Mouse (Mus musculus): ENCODE data around the gene Hoxc5. TPM values are rescaled to one million over a fixed set of nuclear protein-coding genes. Genes with fewer than 3 reads are reported as not detected.

Hoxc5 gene
- total RNA-seq, 4 experiments from 2014 or later, result not detected

Small RNAs within 50 kb of the gene (microRNA-seq; reads per million reads assigned to microRNA genes)
- gene Mir196a-2, result 0 to 0.63 reads per million in 2 experiments
- 0.66 to 1.9 reads per million in 2 experiments for gene Mir615

Other genes with a start within 250 kb of the Hoxc5 start
- 10 to 100 TPM; 74.9 to 85.2 (median 82.2) TPM for gene Calcoco1, start 245.3 kb upstream of the Hoxc5 start, total RNA-seq (2022)
- not detected for gene Hoxc13, start 46.3 kb upstream of the Hoxc5 start, total RNA-seq (2022)
- not detected for gene Hoxc12, start 30.7 kb upstream of the Hoxc5 start, total RNA-seq (2022)
- gene Hoxc11, start 13.0 kb upstream of the Hoxc5 start, total RNA-seq (2022), result not detected
- gene Hoxc10, start 647 bp upstream of the Hoxc5 start, total RNA-seq (2022), result not detected
- gene Hoxc9, start 9.0 kb downstream of the Hoxc5 start, total RNA-seq (2022), result not detected
- gene Hoxc8, start 23.2 kb downstream of the Hoxc5 start, total RNA-seq (2022), result not detected
- not detected for gene Hoxc6, start 30.8 kb downstream of the Hoxc5 start, total RNA-seq (2022)
- not detected for gene Hoxc4, start 51.5 kb downstream of the Hoxc5 start, total RNA-seq (2022)
- gene Smug1, start 199.6 kb downstream of the Hoxc5 start, total RNA-seq (2022), result 10 to 100 TPM; 18.9 to 24.5 (median 19.8) TPM